Mouse (Mus musculus) lung, adult 2 months (tissue): ENCODE measurements around the gene Gm49630.
"Not testable (repeated sequence)": the region's sequence is repeated elsewhere in the genome, so short reads cannot be mapped to it uniquely, and the experiment has no call there.

Experiments used
- CTCF ChIP-seq: fragments of 200-500 bp; IDR thresholded peaks from 2 replicates; pipeline ENCODE4 v1.5.1; 2011; ENCODE audit warnings: mild to moderate bottlenecking, low read length, control low read depth; ENCODE audit not compliant: insufficient read depth
- POLR2A ChIP-seq: fragments of 200-500 bp; IDR thresholded peaks from 2 replicates; pipeline ENCODE4 v1.6.1; 2011; ENCODE audit warnings: low read depth, mild to moderate bottlenecking, control low read depth, low read length, borderline replicate concordance; ENCODE audit errors: extremely low read depth

- TF ChIP-seq CTCF, POLR2A: not testable (repeated sequence)
Observed at GRCm38 (mm10) chr17:7337381-7337780, 34.4 kb downstream of the Gm49630 start.
